Mouse (Mus musculus) lung, adult 2 months (tissue): ENCODE results near the gene Mnx1. TPM values are rescaled to one million over a fixed set of nuclear protein-coding genes. Genes with fewer than 3 reads are reported as not detected.

Experiments
- DNase-seq: peaks from one replicate; pipeline ENCODE4 v3.0.0; 2022
- H3K4me1 ChIP-seq: fragments of 200-500 bp; 2 replicates; pipeline ENCODE4 v1.6.1; 2011; ENCODE audit warnings: low read length; ENCODE audit not compliant: control insufficient read depth, insufficient read depth
- H3K4me3 ChIP-seq: fragments of 200-500 bp; replicated peaks from 2 replicates; pipeline ENCODE3; 2011; ENCODE audit warnings: low read depth, mild to moderate bottlenecking, control low read depth, low read length; ENCODE audit errors: extremely low read depth
- CTCF ChIP-seq: fragments of 200-500 bp; IDR thresholded peaks from 2 replicates; pipeline ENCODE4 v1.5.1; 2011; ENCODE audit warnings: mild to moderate bottlenecking, low read length, control low read depth; ENCODE audit not compliant: insufficient read depth
- POLR2A ChIP-seq: fragments of 200-500 bp; IDR thresholded peaks from 2 replicates; pipeline ENCODE4 v1.6.1; 2011; ENCODE audit warnings: low read depth, mild to moderate bottlenecking, control low read depth, low read length, borderline replicate concordance; ENCODE audit errors: extremely low read depth
- WGBS: fragments of 180-500 bp; shearing (Covaris S2); methylation state at CpG from one replicate; pipeline ENCODE4 v1.1.7; 2018; 5-methylcytosine and 5-hydroxymethylcytosine counted together
- polyA plus RNA-seq: library from polyadenylated mRNA; depleted of rRNA; stranded (reverse); fragments of >200 nt; gene quantifications from 2 replicates; pipeline ENCODE4 v1.2.3, GENCODE M21; 2012; rRNA removed

Gene Mnx1
- not detected in 2 replicates for polyA plus RNA-seq

GRCm38 (mm10) chr5:29478208-29479197 lies at the start of gene Mnx1:
Mnx1 (minus strand) TSS chr5:29478470.
- WGBS: 2% methylated on average over 65 of the region's 65 CpGs
- no peak for DNase-seq
- Histone ChIP-seq H3K4me3 (no peak within 1 kb of the TSS), H3K4me1 (no peaks in the 10 kb centered on the region; the same call in none of the 2 replicates)
- TF ChIP-seq POLR2A: no peak
- TF ChIP-seq CTCF: no peak

- no peak for DNase-seq
- TF ChIP-seq POLR2A (no peak), CTCF (no peak)
- WGBS: 75% methylated on average over 5 of the region's 5 CpGs
- no peaks in the 10 kb centered on the region for H3K4me1 ChIP-seq
- H3K4me3 ChIP-seq: no peak overlapping the region
Measured at GRCm38 (mm10) chr5:29516432-29516831, 38.2 kb upstream of the Mnx1 start.

GRCm38 (mm10) chr5:29515888-29516287 lies 37.6 kb upstream of the Mnx1 start:
- Histone ChIP-seq H3K4me1 (no peaks in the 10 kb centered on the region), H3K4me3 (no peak overlapping the region)
- DNase-seq: no peak
- no peak for TF ChIP-seq CTCF
- no peak for TF ChIP-seq POLR2A
- 81% methylated on average over 3 of the region's 3 CpGs for WGBS

GRCm38 (mm10) chr5:29507013-29507412 lies 28.7 kb upstream of the Mnx1 start:
- no peak for TF ChIP-seq CTCF
- TF ChIP-seq POLR2A: no peak
- no peaks in the 10 kb centered on the region for H3K4me1 ChIP-seq
- no peak overlapping the region for H3K4me3 ChIP-seq
- 30% methylated on average over 3 of the region's 3 CpGs for WGBS
- DNase-seq: no peak

GRCm38 (mm10) chr5:29487321-29487720 lies 9.1 kb upstream of the Mnx1 start:
- no peaks in the 10 kb centered on the region for H3K4me1 ChIP-seq
- WGBS: 25% methylated on average over 13 of the region's 13 CpGs
- no peak overlapping the region for H3K4me3 ChIP-seq
- no peak for DNase-seq
- TF ChIP-seq POLR2A: no peak
- TF ChIP-seq CTCF: no peak

- WGBS: 5% methylated on average over 10 of the region's 10 CpGs
- no peak overlapping the region for H3K4me3 ChIP-seq
- H3K4me1 ChIP-seq: no peaks in the 10 kb centered on the region
- TF ChIP-seq POLR2A (no peak), CTCF (no peak)
- no peak for DNase-seq
Measured at GRCm38 (mm10) chr5:29485941-29486320, 7.7 kb upstream of the Mnx1 start.

- WGBS: 4% methylated on average over 38 of the region's 38 CpGs
- Histone ChIP-seq H3K4me1 (no peaks in the 10 kb centered on the region), H3K4me3 (no peak overlapping the region)
- DNase-seq: no peak
- TF ChIP-seq POLR2A: no peak
- TF ChIP-seq CTCF: no peak
Measured at GRCm38 (mm10) chr5:29484965-29485940, 7.0 kb upstream of the Mnx1 start.

- Histone ChIP-seq H3K4me3 (no peak overlapping the region), H3K4me1 (no peaks in the 10 kb centered on the region)
- 10% methylated on average over 4 of the region's 4 CpGs for WGBS
- TF ChIP-seq POLR2A: no peak
- TF ChIP-seq CTCF: no peak
- no peak for DNase-seq
Measured at GRCm38 (mm10) chr5:29483801-29484200, 5.5 kb upstream of the Mnx1 start.

GRCm38 (mm10) chr5:29479198-29479593 lies 926 bp upstream of the Mnx1 start:
- DNase-seq: no peak
- WGBS: 2% methylated on average over 14 of the region's 14 CpGs
- Histone ChIP-seq H3K4me3 (no peak overlapping the region), H3K4me1 (no peaks in the 10 kb centered on the region; the same call in none of the 2 replicates)
- 0 out of 2 replicates have a peak, but pooled peaks have one; percentile 4 for TF ChIP-seq CTCF
- TF ChIP-seq POLR2A: no peak
